Mouse (Mus musculus): ENCODE measurements at regions not wholly inside any gene's neighbourhood (a gene's known extent, or its start where the extent isn't known, plus 50 kb on each side); places are given as distances from the start of the nearest gene placed in this dataset.

GRCm38 (mm10) chr1:52375320-52375719 lies 125.2 kb downstream of the Nab1 start:
- no peak for TF ChIP-seq ZC3H11A (IDR thresholded peaks at IDR 0.05; ENCODE audit: borderline replicate concordance, low read depth, low read length)
- no peak for TF ChIP-seq HCFC1 (IDR thresholded peaks at IDR 0.05; ENCODE audit: borderline replicate concordance, insufficient read depth, low read length)
- no peak for TF ChIP-seq ZNF384 (IDR thresholded peaks at IDR 0.05; ENCODE audit: low read depth, low read length)
- no peak for TF ChIP-seq CHD2 (IDR thresholded peaks at IDR 0.05; ENCODE audit: low read depth, low read length)
- TF ChIP-seq MAFK (IDR thresholded peaks at IDR 0.05; ENCODE audit: insufficient read depth, low read depth, low read length), result no peak
- DNase-seq (ENCODE audit: low read depth, low spot score), result no peak
- H3K27ac ChIP-seq (ENCODE audit: insufficient read depth, low read depth, low read length, poor library complexity, severe bottlenecking), result no peak overlapping the region
- H3K9ac ChIP-seq (ENCODE audit: insufficient read depth, low read depth, low read length, poor library complexity, severe bottlenecking), result no peak overlapping the region
- no peaks in the 10 kb centered on the region for H3K36me3 ChIP-seq (ENCODE audit: control insufficient read depth, insufficient read depth, low read length, poor library complexity, severe bottlenecking)
- no peak overlapping the region for H3K4me3 ChIP-seq (ENCODE audit: insufficient read depth in 1 of 2, low read depth in 1 of 2, low read length in 2 of 2, poor library complexity in 1 of 2, severe bottlenecking in 1 of 2)
- no peaks in the 10 kb centered on the region for H3K4me1 ChIP-seq (ENCODE audit: control insufficient read depth in 2 of 2, insufficient read depth in 2 of 2, low read length in 2 of 2, poor library complexity in 1 of 2)
- H3K9me3 ChIP-seq (ENCODE audit: control insufficient read depth, insufficient read depth, low read depth, low read length), result no peaks in the 10 kb centered on the region
- in situ Hi-C loops (cut with MboI; ENCODE audit: low sequenced_read_pairs in 2 of 2, unreplicated experiment in 2 of 2), result no loop called here

DNA sequence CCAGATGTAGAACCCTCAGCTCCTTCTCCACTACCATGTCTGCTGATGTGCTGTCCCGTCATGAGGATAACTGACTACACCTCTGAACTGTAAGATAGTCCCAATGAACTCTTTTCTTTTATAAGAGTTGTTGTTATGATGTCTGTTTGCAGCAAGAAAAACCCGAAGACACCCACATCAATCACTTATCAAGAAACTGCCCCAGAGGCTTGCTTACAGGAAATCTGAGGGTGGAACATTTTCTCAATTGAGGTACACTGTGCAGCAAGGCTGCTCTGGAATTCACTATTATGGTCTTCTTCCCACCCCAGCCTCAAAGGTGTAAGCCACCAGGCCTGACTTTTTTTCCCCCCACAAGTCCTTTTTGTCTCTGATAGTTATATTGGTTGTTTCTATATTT lies 125.8 kb downstream of the Nab1 start:
- in situ Hi-C loops (cut with MboI; ENCODE audit: low sequenced_read_pairs in 2 of 2, unreplicated experiment in 2 of 2), result no loop called here
- H3K4me3 ChIP-seq (ENCODE audit: insufficient read depth in 1 of 2, low read depth in 1 of 2, low read length in 2 of 2, poor library complexity in 1 of 2, severe bottlenecking in 1 of 2), result no peak overlapping the region
- no peaks in the 10 kb centered on the region for H3K4me1 ChIP-seq (ENCODE audit: control insufficient read depth in 2 of 2, insufficient read depth in 2 of 2, low read length in 2 of 2, poor library complexity in 1 of 2)
- H3K36me3 ChIP-seq (ENCODE audit: control insufficient read depth, insufficient read depth, low read length, poor library complexity, severe bottlenecking), result no peaks in the 10 kb centered on the region
- no peaks in the 10 kb centered on the region for H3K9me3 ChIP-seq (ENCODE audit: control insufficient read depth, insufficient read depth, low read depth, low read length)
- no peak for DNase-seq (ENCODE audit: low read depth, low spot score)
- no peak overlapping the region for H3K9ac ChIP-seq (ENCODE audit: insufficient read depth, low read depth, low read length, poor library complexity, severe bottlenecking)
- TF ChIP-seq ZNF384 (IDR thresholded peaks at IDR 0.05; ENCODE audit: low read depth, low read length), result no peak
- no peak for TF ChIP-seq ZC3H11A (IDR thresholded peaks at IDR 0.05; ENCODE audit: borderline replicate concordance, low read depth, low read length)
- TF ChIP-seq HCFC1 (IDR thresholded peaks at IDR 0.05; ENCODE audit: borderline replicate concordance, insufficient read depth, low read length), result no peak
- no peak for TF ChIP-seq MAFK (IDR thresholded peaks at IDR 0.05; ENCODE audit: insufficient read depth, low read depth, low read length)
- TF ChIP-seq CHD2 (IDR thresholded peaks at IDR 0.05; ENCODE audit: low read depth, low read length), result no peak
- H3K27ac ChIP-seq (ENCODE audit: insufficient read depth, low read depth, low read length, poor library complexity, severe bottlenecking), result no peak overlapping the region

- no peak overlapping the region for H3K9ac ChIP-seq (ENCODE audit: insufficient read depth, low read depth, low read length, poor library complexity, severe bottlenecking)
Measured at GRCm38 (mm10) chr1:52373817-52374216, 126.7 kb downstream of the Nab1 start.

GRCm38 (mm10) chr1:52366386-52366785 lies 133.4 kb upstream of the Gls start:
- no peak for TF ChIP-seq ZC3H11A (IDR thresholded peaks at IDR 0.05; ENCODE audit: borderline replicate concordance, low read depth, low read length)
- TF ChIP-seq MAFK (IDR thresholded peaks at IDR 0.05; ENCODE audit: insufficient read depth, low read depth, low read length), result no peak
- TF ChIP-seq HCFC1 (IDR thresholded peaks at IDR 0.05; ENCODE audit: borderline replicate concordance, insufficient read depth, low read length), result no peak
- no peak for TF ChIP-seq ZNF384 (IDR thresholded peaks at IDR 0.05; ENCODE audit: low read depth, low read length)
- no peaks in the 10 kb centered on the region for H3K9me3 ChIP-seq (ENCODE audit: control insufficient read depth, insufficient read depth, low read depth, low read length)
- in situ Hi-C loops (cut with MboI; ENCODE audit: low sequenced_read_pairs in 2 of 2, unreplicated experiment in 2 of 2), result no loop called here
- no peaks in the 10 kb centered on the region for H3K36me3 ChIP-seq (ENCODE audit: control insufficient read depth, insufficient read depth, low read length, poor library complexity, severe bottlenecking)
- no peak overlapping the region for H3K4me3 ChIP-seq (ENCODE audit: insufficient read depth in 1 of 2, low read depth in 1 of 2, low read length in 2 of 2, poor library complexity in 1 of 2, severe bottlenecking in 1 of 2)
- H3K9ac ChIP-seq (ENCODE audit: insufficient read depth, low read depth, low read length, poor library complexity, severe bottlenecking), result no peak overlapping the region
- no peaks in the 10 kb centered on the region for H3K4me1 ChIP-seq (ENCODE audit: control insufficient read depth in 2 of 2, insufficient read depth in 2 of 2, low read length in 2 of 2, poor library complexity in 1 of 2)
- no peak for DNase-seq (ENCODE audit: low read depth, low spot score)
- H3K27ac ChIP-seq (ENCODE audit: insufficient read depth, low read depth, low read length, poor library complexity, severe bottlenecking), result no peak overlapping the region

More at GRCm38 (mm10) chr1:52373817-52374216, 126.7 kb downstream of the Nab1 start:
- in situ Hi-C loops (cut with MboI; ENCODE audit: low sequenced_read_pairs in 2 of 2, unreplicated experiment in 2 of 2), result no loop called here
- H3K36me3 ChIP-seq (ENCODE audit: control insufficient read depth, insufficient read depth, low read length, poor library complexity, severe bottlenecking), result no peaks in the 10 kb centered on the region
- no peak for TF ChIP-seq CHD2 (IDR thresholded peaks at IDR 0.05; ENCODE audit: low read depth, low read length)
- no peak for TF ChIP-seq ZC3H11A (IDR thresholded peaks at IDR 0.05; ENCODE audit: borderline replicate concordance, low read depth, low read length)
- no peak for TF ChIP-seq ZNF384 (IDR thresholded peaks at IDR 0.05; ENCODE audit: low read depth, low read length)
- no peak for TF ChIP-seq MAFK (IDR thresholded peaks at IDR 0.05; ENCODE audit: insufficient read depth, low read depth, low read length)
- no peaks in the 10 kb centered on the region for H3K4me1 ChIP-seq (ENCODE audit: control insufficient read depth in 2 of 2, insufficient read depth in 2 of 2, low read length in 2 of 2, poor library complexity in 1 of 2)
- no peaks in the 10 kb centered on the region for H3K9me3 ChIP-seq (ENCODE audit: control insufficient read depth, insufficient read depth, low read depth, low read length)
- no peak for DNase-seq (ENCODE audit: low read depth, low spot score)
- no peak overlapping the region for H3K27ac ChIP-seq (ENCODE audit: insufficient read depth, low read depth, low read length, poor library complexity, severe bottlenecking)
- no peak overlapping the region for H3K4me3 ChIP-seq (ENCODE audit: insufficient read depth in 1 of 2, low read depth in 1 of 2, low read length in 2 of 2, poor library complexity in 1 of 2, severe bottlenecking in 1 of 2)

DNA sequence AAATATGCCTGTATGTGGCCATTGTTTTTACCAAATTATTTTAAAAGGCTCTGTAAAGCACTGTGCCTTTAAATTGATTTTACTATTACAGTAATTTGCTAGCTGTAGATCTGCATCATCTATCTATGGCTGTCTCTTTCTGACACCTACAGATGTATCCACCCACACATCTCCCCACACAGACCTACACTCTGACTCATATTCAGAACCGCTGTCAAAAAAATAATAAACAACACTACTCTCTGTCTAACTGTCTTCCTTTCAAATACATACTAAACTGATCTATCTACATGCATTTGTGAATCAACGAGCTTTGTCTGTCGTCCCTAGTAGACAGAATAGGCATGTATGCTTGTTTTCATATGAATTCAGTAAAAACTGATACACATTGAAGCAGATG lies 130.6 kb upstream of the Gls start:
- H3K9me3 ChIP-seq (ENCODE audit: control insufficient read depth, insufficient read depth, low read depth, low read length), result no peaks in the 10 kb centered on the region
- TF ChIP-seq CHD2 (IDR thresholded peaks at IDR 0.05; ENCODE audit: low read depth, low read length) (no peak), HCFC1 (IDR thresholded peaks at IDR 0.05; ENCODE audit: borderline replicate concordance, insufficient read depth, low read length) (no peak)
- no peak overlapping the region for H3K9ac ChIP-seq (ENCODE audit: insufficient read depth, low read depth, low read length, poor library complexity, severe bottlenecking)
- DNase-seq (ENCODE audit: low read depth, low spot score), result no peak
- H3K27ac ChIP-seq (ENCODE audit: insufficient read depth, low read depth, low read length, poor library complexity, severe bottlenecking), result no peak overlapping the region
- no peak overlapping the region for H3K4me3 ChIP-seq (ENCODE audit: insufficient read depth in 1 of 2, low read depth in 1 of 2, low read length in 2 of 2, poor library complexity in 1 of 2, severe bottlenecking in 1 of 2)
- in situ Hi-C loops (cut with MboI; ENCODE audit: low sequenced_read_pairs in 2 of 2, unreplicated experiment in 2 of 2), result no loop called here
- H3K4me1 ChIP-seq (ENCODE audit: control insufficient read depth in 2 of 2, insufficient read depth in 2 of 2, low read length in 2 of 2, poor library complexity in 1 of 2), result no peaks in the 10 kb centered on the region
- no peaks in the 10 kb centered on the region for H3K36me3 ChIP-seq (ENCODE audit: control insufficient read depth, insufficient read depth, low read length, poor library complexity, severe bottlenecking)
